Mouse (Mus musculus): ENCODE measurements around the gene Relt. TPM values are rescaled to one million over a fixed set of nuclear protein-coding genes. Genes with fewer than 3 reads are reported as not detected.

The Relt gene
- polyA plus RNA-seq, 1 experiment from 2014 or later: 2.4 TPM

GRCm38 (mm10) chr7:100841608-100842007, 21.6 kb downstream of the Relt start:
- H3K4me1 ChIP-seq: 0 out of 2 replicates have a peak, but pooled peaks cover 5% of the 10 kb centered on the region
- no peak overlapping the region for H3K4me3 ChIP-seq
- WGBS: 90% methylated on average over 6 of the region's 6 CpGs
- H3K9ac ChIP-seq: no peak overlapping the region
- H3K36me3 ChIP-seq (ENCODE audit: poor library complexity, severe bottlenecking): peaks cover 35% of the 10 kb centered on the region
- H3K4me2 ChIP-seq: no peak overlapping the region
- no peak overlapping the region for H3K27ac ChIP-seq
- ATAC-seq: no peak
- no peaks in the 10 kb centered on the region for H3K9me3 ChIP-seq (replicated peaks)
- H3K27me3 ChIP-seq: no peaks in the 10 kb centered on the region

DNA sequence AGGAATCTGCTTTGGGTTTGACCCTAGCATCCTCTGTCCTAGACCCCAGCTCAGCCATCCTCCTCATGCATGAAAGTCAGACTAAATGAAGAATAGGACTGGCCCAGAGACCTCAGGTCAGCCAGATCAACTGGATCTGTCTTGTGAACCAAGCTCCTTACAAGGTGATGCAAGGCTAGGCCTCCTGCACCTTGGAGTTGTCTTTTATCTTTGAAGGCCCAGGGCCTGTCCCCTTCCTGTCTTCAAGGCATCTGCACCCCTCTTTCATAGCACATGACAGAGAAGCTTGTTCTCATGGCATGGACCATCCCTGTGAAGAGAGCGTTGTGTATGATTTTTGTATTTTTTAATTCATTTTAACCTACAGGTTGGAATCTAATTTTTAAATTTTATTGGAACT, 22.3 kb downstream of the Relt start:
- 0 out of 2 replicates have a peak, but pooled peaks cover 5% of the 10 kb centered on the region for H3K4me1 ChIP-seq
- H3K4me3 ChIP-seq: no peak overlapping the region
- H3K27ac ChIP-seq: no peak overlapping the region
- peaks cover 42% of the 10 kb centered on the region for H3K36me3 ChIP-seq (ENCODE audit: poor library complexity, severe bottlenecking)
- H3K9me3 ChIP-seq (replicated peaks): no peaks in the 10 kb centered on the region
- no peak for ATAC-seq
- no peak overlapping the region for H3K9ac ChIP-seq
- H3K27me3 ChIP-seq: no peaks in the 10 kb centered on the region
- 100% methylated on average over 1 of the region's 1 CpGs for WGBS
- no peak overlapping the region for H3K4me2 ChIP-seq

GRCm38 (mm10) chr7:100839632-100840402, 23.4 kb downstream of the Relt start:
- Histone ChIP-seq H3K27ac (no peak overlapping the region), H3K27me3 (no peaks in the 10 kb centered on the region), H3K4me2 (no peak overlapping the region), H3K4me3 (no peak overlapping the region), H3K9me3 (replicated peaks) (no peaks in the 10 kb centered on the region), H3K4me1 (0 out of 2 replicates have a peak, but pooled peaks cover 5% of the 10 kb centered on the region), H3K9ac (no peak overlapping the region), H3K36me3 (ENCODE audit: poor library complexity, severe bottlenecking) (peaks cover 53% of the 10 kb centered on the region)
- ATAC-seq: no peak
- WGBS: 77% methylated on average over 6 of the region's 6 CpGs

- Histone ChIP-seq H3K27ac (no peak overlapping the region), H3K4me1 (no peaks in the 10 kb centered on the region), H3K9ac (no peak overlapping the region), H3K36me3 (ENCODE audit: poor library complexity, severe bottlenecking) (peaks cover 64% of the 10 kb centered on the region), H3K9me3 (replicated peaks) (no peaks in the 10 kb centered on the region), H3K4me2 (no peak overlapping the region), H3K4me3 (no peak overlapping the region), H3K27me3 (no peaks in the 10 kb centered on the region)
- 69% methylated on average over 1 of the region's 1 CpGs for WGBS
- ATAC-seq: no peak
Measured at GRCm38 (mm10) chr7:100837701-100838100, 25.5 kb downstream of the Relt start.

GRCm38 (mm10) chr7:100836657-100837056, 26.6 kb downstream of the Relt start:
- no peak overlapping the region for H3K9ac ChIP-seq

DNA sequence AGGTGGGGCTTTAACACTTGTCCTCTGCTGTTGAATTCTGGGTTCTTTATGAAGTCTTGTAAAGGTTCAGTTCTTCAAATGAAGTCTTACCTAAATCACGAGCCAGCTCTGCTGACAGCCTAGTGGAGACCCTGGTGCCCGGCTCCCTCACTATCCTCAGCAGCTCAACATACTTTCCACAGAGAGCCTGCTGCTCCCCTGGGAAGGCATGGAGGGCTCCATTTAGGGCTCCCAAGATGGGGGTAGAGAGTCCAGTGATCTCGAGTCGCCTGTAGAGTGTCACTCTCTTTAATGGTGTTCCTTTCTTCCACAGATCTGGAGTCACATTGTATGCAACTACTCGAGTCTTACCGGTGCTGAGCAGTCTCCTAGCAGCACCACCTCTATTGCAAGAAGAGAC, 27.5 kb downstream of the Relt start:
- Histone ChIP-seq H3K4me2 (no peak overlapping the region), H3K27ac (no peak overlapping the region), H3K27me3 (no peaks in the 10 kb centered on the region), H3K9me3 (replicated peaks) (no peaks in the 10 kb centered on the region), H3K9ac (no peak overlapping the region), H3K4me1 (no peaks in the 10 kb centered on the region), H3K4me3 (no peak overlapping the region), H3K36me3 (ENCODE audit: poor library complexity, severe bottlenecking) (peaks cover 63% of the 10 kb centered on the region)
- 91% methylated on average over 6 of the region's 6 CpGs for WGBS
- ATAC-seq: no peak

More at GRCm38 (mm10) chr7:100836657-100837056, 26.6 kb downstream of the Relt start:
- no peak overlapping the region for H3K4me2 ChIP-seq
- no peak overlapping the region for H3K27ac ChIP-seq
- peaks cover 60% of the 10 kb centered on the region for H3K36me3 ChIP-seq (ENCODE audit: poor library complexity, severe bottlenecking)
- no peaks in the 10 kb centered on the region for H3K27me3 ChIP-seq
- WGBS: 97% methylated on average over 10 of the region's 10 CpGs
- H3K4me3 ChIP-seq: no peak overlapping the region
- H3K9me3 ChIP-seq (replicated peaks): no peaks in the 10 kb centered on the region
- ATAC-seq: no peak
- H3K4me1 ChIP-seq: no peaks in the 10 kb centered on the region

GRCm38 (mm10) chr7:100835168-100835567, 28.1 kb downstream of the Relt start:
- no peak overlapping the region for H3K4me2 ChIP-seq
- H3K9me3 ChIP-seq (replicated peaks): no peaks in the 10 kb centered on the region
- no peak overlapping the region for H3K27ac ChIP-seq
- no peaks in the 10 kb centered on the region for H3K4me1 ChIP-seq
- WGBS: 94% methylated on average over 7 of the region's 7 CpGs
- H3K27me3 ChIP-seq: no peaks in the 10 kb centered on the region
- no peak for ATAC-seq
- peaks cover 62% of the 10 kb centered on the region for H3K36me3 ChIP-seq (ENCODE audit: poor library complexity, severe bottlenecking)
- no peak overlapping the region for H3K4me3 ChIP-seq
- H3K9ac ChIP-seq: no peak overlapping the region

DNA sequence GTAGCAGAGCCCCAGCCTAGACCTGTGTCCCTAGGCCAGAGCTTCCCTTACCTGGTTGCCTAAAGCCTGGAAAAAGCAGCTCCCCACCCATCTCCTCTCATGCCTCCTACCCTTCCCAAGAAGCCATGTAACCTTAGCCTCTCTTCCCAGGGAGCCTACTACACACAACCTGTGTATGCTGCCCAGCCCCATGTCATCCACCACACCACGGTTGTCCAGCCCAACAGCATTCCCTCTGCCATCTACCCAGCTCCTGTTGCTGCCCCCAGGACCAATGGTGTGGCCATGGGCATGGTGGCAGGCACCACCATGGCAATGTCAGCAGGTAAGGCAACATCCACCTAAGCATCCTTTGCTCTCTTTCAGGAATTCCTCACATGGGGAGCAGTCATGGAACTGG, 29.4 kb downstream of the Relt start:
- Histone ChIP-seq H3K4me3 (no peak overlapping the region), H3K9ac (no peak overlapping the region), H3K4me1 (no peaks in the 10 kb centered on the region), H3K9me3 (replicated peaks) (no peaks in the 10 kb centered on the region), H3K4me2 (no peak overlapping the region), H3K36me3 (ENCODE audit: poor library complexity, severe bottlenecking) (peaks cover 60% of the 10 kb centered on the region), H3K27me3 (no peaks in the 10 kb centered on the region), H3K27ac (no peak overlapping the region)
- 100% methylated on average over 1 of the region's 1 CpGs for WGBS
- ATAC-seq: no peak

DNA sequence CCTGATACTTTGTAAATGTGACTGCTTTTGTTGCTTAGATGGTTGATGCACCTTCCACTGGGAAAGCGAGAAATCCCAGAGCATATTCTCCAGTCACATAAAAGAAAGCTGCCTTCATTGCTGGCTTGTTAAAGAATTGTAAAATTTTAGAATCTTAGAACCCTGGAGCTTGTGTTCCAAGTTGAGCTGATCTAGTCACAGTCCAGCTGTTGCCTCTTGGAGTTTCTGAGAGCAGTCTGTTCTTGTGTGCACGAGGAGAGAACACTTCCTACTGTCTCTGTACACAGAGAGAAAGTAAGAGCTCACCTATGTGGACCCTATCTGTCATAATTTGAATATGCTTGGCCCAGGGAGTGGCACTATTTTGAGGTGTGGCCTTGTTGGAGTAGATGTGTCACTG, 34.7 kb downstream of the Relt start:
- ATAC-seq: no peak

GRCm38 (mm10) chr7:100824661-100825060, 38.6 kb downstream of the Relt start:
- H3K9me3 ChIP-seq (replicated peaks): no peaks in the 10 kb centered on the region
- no peak overlapping the region for H3K9ac ChIP-seq
- H3K4me3 ChIP-seq: no peak overlapping the region
- H3K27ac ChIP-seq: no peak overlapping the region
- no peaks in the 10 kb centered on the region for H3K27me3 ChIP-seq
- WGBS: 94% methylated on average over 3 of the region's 3 CpGs
- H3K4me2 ChIP-seq: no peak overlapping the region
- no peak for ATAC-seq
- peaks cover 4% of the 10 kb centered on the region; the same call in 1 of the 2 replicates for H3K4me1 ChIP-seq
- peaks cover 19% of the 10 kb centered on the region for H3K36me3 ChIP-seq (ENCODE audit: poor library complexity, severe bottlenecking)

More for the DNA sequence above, 34.7 kb downstream of the Relt start:
- Histone ChIP-seq H3K4me1 (no peaks in the 10 kb centered on the region), H3K4me2 (no peak overlapping the region), H3K36me3 (ENCODE audit: poor library complexity, severe bottlenecking) (peaks cover 27% of the 10 kb centered on the region), H3K9me3 (replicated peaks) (no peaks in the 10 kb centered on the region), H3K27ac (no peak overlapping the region), H3K9ac (no peak overlapping the region), H3K27me3 (no peaks in the 10 kb centered on the region), H3K4me3 (no peak overlapping the region)
- WGBS: 93% methylated on average over 2 of the region's 2 CpGs

GRCm38 (mm10) chr7:100818401-100819064, 44.7 kb downstream of the Relt start:
- H3K9ac ChIP-seq: no peak overlapping the region
- WGBS: 92% methylated on average over 4 of the region's 4 CpGs
- no peak overlapping the region for H3K27ac ChIP-seq
- peaks cover 27% of the 10 kb centered on the region for H3K4me1 ChIP-seq
- no peaks in the 10 kb centered on the region for H3K27me3 ChIP-seq
- H3K4me3 ChIP-seq: no peak overlapping the region
- no peaks in the 10 kb centered on the region for H3K36me3 ChIP-seq (ENCODE audit: poor library complexity, severe bottlenecking)
- H3K4me2 ChIP-seq: no peak overlapping the region
- H3K9me3 ChIP-seq (replicated peaks): no peaks in the 10 kb centered on the region
- ATAC-seq: no peak

DNA sequence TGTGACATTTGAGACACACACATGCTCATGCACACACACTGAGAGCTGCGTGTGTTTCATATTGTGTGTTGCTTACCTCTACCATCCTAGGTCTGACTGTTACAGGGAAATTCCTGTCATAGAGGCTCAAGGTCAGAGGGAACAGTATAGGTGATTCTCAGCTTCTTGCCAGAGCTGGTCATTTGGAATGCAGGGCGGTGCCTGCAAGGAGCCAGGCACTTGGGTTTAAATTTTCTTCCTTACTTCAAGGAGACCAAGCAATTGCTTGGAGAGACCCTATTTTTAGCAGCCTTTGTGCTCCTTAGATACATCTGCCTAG, 45.8 kb downstream of the Relt start:
- Histone ChIP-seq H3K9ac (no peak overlapping the region), H3K4me1 (peaks cover 27% of the 10 kb centered on the region), H3K36me3 (ENCODE audit: poor library complexity, severe bottlenecking) (0 out of 2 replicates have a peak, but pooled peaks cover 6% of the 10 kb centered on the region), H3K9me3 (replicated peaks) (no peaks in the 10 kb centered on the region), H3K27me3 (no peaks in the 10 kb centered on the region), H3K4me2 (no peak overlapping the region), H3K27ac (no peak overlapping the region), H3K4me3 (no peak overlapping the region)
- WGBS: 95% methylated on average over 2 of the region's 2 CpGs
- ATAC-seq: no peak
